Mouse (Mus musculus): Measurements from ENCODE around the gene Gm6370.

DNA sequence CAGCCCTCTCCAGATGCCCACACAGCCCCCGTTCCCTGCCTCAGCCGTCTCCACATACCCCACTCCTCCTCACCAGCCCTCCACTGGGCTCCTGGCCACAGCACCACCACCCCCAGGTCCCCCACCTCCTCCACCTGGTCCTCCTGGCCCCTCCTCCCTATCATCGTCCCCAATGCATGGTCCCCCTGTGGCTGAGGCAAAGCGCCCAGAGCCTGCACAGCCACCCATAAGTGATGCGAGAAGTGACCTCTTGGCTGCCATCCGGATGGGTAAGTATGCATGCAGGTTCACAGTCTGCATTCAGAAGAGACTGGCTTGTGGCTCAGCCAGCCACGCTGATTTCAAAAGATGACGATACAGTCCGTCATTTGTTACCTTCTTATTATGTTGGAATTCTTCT, 22.9 kb upstream of the Gm6370 start:
- TF ChIP-seq CTCF (IDR thresholded peaks at IDR 0.05; ENCODE audit: borderline replicate concordance, insufficient read depth, low read length) (no peak), POLR2A (IDR thresholded peaks at IDR 0.05; ENCODE audit: low read depth, low read length) (no peak)
